Mouse (Mus musculus) NIH3T3 (cell line): ENCODE measurements at regions not wholly inside any gene's neighbourhood (a gene's known extent, or its start where the extent isn't known, plus 50 kb on each side); places are given as distances from the start of the nearest gene placed in this dataset.
"Not testable (repeated sequence)": the region's sequence is repeated elsewhere in the genome, so short reads cannot be mapped to it uniquely, and the experiment has no call there.

Experiments
- DNase-seq: peaks from one replicate; pipeline ENCODE4 v3.0.0-alpha.2; 2012; ENCODE audit warnings: low read depth

DNA sequence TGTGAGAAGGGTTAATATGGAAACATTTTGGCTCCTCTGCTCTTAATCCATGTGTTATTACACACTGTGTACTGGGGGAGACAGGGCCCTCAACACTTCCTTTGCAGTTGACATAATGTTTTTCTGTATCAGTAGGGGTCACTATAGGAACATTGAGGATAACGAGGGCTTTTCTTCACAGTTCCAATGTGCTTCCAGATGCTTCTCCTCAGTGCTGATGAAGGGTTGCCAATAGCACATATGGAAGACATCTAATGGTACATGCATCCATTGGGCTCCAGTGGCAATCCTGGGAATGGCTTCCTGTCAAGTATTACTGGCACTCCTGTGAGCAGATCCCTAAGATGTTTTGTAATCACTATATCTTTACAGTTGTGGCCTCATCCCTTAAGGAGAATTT lies 62.1 kb downstream of the Naa11 start:
- DNase-seq, result peak; percentile 5

DNA sequence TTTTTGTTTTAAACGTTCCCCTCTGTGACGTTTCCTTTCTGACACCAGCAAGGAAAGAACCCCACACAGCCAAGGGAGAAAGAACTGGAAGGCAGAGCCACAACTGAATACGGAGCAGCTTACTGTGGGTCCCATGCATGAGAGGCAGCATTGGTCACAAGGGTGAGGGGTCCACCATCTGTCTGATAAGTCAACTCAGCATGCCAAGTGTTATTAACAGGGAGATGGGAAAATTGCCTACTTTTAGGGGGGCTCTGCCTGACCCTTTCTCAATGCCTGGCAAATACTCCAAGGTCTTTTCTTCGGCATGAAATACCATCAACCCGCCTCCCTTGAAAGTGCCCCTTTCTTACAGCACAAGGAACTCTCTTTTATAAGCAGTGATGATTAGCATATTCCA lies 66.3 kb downstream of the Naa11 start:
- no peak for DNase-seq

- DNase-seq, result no peak
Observed at GRCm38 (mm10) chr5:97323873-97324272, 68.3 kb downstream of the Naa11 start.

DNA sequence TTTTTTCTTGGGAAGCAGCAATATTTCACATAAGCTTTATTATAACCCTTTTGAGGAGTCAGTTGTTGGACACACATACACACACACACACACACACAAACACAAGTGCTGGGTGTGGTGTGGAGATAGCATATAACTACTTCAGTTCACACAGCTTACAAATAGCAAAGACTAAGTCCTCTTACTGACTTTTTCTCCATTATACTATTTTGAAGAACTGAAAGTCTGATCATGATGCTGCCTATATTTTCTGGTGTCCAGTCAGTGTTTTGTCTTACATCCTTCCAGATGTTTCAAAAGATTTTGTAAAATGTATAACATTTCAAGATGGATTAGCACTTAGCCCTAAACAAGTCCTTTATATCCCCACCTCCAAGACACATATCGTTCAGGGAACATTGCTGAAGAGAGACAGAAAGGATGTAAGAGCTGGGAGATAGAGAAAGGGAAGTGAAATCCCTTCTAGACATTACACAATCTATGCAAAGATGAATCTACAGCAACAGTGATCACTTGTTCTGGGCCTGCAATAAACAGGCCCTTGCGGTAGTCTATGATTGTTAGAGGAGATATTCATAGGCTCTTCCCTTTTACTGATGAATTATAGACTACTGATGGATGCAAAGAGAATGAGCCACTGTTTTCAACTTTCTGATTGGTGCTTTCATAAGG lies 72.2 kb downstream of the Naa11 start:
- no peak for DNase-seq

DNA sequence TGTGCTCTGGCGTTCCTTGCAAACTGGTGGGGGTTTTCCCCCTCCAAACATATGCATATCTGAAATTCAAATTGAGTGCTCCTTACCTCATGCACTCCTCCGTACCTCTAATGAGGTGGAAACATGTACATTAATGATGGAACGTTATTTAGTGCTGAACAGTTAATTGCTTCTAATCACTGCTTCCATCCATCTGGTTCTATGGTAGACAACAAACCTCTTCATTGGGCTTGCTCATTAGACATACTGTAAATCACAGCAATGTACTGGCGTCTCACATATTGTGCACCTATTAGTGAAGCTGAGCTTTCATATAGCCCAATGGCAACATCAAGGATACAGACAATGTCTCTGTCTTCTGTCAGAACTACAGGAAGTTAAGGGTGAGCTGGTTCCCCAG lies 85.3 kb downstream of the Naa11 start:
- DNase-seq, result no peak

- no peak for DNase-seq
Observed at GRCm38 (mm10) chr5:97304921-97305320, 87.3 kb downstream of the Naa11 start.

GRCm38 (mm10) chr5:97301621-97302020 lies 90.6 kb downstream of the Naa11 start:
- DNase-seq, result no peak

GRCm38 (mm10) chr5:97300861-97301260 lies 91.3 kb downstream of the Naa11 start:
- DNase-seq, result no peak

DNA sequence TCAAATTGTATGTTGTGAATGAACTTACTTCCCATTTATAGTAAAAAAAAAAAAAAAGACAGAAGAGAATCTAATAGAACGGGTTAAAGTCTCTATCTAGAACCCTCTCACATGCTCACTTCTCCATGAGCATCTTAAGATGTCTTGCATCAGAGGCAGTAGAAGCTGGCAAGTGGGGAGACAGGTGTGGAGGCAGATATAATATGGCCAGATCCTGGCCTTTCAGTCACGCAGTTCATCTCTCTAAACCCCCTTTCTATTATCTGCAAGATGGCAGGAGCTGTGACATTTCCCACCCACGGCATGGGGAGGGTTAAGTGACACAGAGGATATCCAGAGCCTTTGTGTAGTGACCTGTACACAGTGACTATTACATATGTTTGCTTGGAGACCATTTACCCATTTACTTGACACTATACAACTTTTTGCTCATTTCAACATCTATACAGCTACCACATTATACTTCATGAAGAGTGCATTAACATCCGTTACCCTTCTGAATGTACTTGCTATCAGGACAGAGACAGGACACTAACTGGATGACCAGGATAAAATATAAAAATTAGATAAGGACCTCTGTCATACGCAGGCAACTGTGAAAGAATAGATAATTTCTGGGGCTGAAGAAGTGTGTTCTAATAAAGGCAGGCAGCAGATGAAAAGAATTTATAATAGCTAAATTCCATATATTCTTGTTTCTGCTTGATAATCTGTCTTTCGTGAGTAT lies 91.9 kb downstream of the Naa11 start:
- no peak for DNase-seq

DNA sequence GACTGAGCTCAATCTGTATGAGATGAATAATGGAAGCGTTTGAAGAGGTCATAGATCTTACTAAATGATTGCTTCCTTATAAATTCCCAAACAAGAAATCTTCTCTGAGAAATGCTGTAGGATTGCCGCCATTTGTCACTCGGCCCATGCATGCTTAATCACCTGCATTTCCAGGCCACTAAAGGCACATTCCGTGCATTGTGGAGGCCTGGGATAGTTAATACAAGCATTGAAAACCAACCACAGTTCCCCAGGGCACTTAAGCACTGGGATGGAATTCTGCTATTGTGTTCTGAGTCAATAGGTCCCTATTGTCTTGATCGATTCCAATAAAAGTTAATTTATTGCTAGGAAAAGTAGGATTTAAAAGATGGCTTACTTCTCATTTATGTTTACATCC lies 92.5 kb downstream of the Naa11 start:
- DNase-seq, result no peak

DNA sequence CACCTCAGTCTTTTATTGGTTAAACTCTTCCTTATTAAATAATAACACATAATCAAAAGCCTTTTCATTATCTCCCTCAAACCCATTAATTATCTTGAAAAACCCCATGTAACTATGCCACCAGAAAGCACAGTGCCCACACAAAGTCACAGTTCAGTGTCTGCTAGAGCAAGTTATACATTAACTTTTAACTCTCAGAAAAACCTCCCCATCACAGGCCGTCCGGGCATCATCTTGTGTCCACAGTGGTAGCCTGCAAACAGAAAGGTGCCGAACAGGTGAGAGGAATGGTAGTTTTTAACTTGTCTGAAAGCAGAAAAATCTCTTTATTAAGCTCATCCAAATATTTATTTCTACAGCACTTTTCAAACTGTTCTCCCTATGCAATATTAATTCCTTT lies 96.0 kb downstream of the Naa11 start:
- no peak for DNase-seq

- no peak for DNase-seq
Observed at GRCm38 (mm10) chr5:97290166-97290681, 102.0 kb downstream of the Naa11 start.

DNA sequence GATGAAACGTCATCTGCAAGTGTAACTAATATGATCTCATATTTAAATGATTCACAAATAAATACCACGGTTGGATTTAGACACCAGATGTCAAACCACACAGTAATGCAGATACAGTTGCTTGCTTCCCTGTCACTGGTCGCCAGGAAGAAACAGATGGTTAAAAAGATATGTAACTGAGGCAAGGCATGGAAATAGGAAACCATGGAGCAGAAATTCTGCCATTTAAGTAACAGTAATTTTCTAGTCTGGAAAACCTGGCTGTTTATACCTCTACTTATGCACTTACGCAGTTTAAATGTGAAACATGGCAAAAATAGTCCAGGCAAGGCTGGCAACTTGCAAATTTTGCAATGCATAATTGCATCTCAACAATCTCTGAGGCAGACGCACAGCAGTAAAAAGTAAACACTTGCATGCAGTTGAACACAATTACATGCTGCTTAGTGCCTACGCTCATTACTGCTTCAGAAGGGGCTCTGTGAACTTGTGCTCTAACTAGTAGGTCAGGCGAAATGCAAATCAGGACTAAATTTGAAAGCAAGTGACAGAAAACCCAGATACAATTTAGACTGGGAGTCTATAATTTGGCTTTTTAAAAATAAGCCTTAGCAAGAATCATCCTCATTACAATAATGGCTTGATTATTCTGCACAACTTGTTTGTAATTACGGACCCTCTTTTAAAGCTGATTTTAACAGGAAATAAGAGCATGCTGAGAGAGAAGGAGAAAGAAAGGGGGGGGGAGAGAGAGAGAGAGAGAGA lies 102.6 kb downstream of the Naa11 start:
- DNase-seq, result no peak

DNA sequence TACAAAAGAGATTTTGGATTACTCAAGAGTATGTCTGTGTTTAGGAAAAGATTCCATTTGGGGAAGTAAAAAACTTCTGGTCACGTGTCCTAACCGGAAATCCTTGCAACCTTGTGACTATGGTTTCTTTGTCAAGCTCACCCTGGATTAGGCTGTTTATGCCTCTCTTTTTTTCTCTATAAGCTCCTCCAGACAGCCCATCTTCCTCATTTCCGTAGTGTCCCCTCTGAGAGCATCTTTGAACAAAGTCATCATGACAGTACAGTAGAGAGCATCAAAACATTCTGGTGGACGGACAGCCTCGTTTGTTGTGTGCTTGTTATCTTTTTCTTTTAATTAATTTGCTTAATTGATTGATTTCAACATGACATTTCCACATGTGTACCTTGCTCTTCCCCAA lies 112.7 kb downstream of the Naa11 start:
- no peak for DNase-seq

DNA sequence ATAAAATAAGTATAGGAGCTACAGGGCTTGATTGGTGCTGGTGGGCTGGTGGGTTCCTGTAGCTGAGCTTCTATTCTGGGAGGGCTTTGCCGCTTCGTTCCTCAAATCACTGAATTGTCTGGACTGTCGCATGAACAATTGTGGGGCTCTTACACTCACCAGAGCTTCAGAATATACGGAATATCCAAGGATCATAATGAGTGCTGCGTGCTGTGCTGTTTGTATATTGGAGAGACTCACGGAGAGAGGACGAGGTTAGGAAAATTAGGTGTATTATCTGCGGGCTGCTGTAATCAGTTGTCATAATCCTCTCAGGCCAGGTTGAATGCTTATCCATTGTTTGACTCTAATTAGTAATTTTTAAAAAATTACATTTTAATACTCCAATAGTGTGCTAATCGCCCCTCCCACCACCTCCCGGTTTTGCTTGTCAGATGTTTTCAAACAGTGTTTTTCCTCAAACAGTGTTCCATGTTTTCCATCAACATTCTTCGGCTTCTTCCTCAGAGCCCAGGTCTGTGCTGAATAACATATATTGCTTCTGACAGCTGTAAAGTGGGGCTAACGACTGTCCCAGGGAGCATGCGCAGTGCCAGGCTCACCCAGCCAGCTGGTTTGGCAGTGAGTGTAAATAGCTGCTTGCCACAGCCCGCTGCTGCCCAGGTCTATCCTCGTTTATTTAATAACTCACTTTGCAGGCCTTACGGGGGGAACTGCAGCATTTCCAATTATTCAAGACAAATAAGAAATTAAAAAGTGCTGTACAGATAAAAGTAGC lies 114.2 kb downstream of the Naa11 start:
- DNase-seq, result no peak

- DNase-seq, result no peak
Observed at GRCm38 (mm10) chr5:97276724-97277123, 115.5 kb downstream of the Naa11 start.

DNA sequence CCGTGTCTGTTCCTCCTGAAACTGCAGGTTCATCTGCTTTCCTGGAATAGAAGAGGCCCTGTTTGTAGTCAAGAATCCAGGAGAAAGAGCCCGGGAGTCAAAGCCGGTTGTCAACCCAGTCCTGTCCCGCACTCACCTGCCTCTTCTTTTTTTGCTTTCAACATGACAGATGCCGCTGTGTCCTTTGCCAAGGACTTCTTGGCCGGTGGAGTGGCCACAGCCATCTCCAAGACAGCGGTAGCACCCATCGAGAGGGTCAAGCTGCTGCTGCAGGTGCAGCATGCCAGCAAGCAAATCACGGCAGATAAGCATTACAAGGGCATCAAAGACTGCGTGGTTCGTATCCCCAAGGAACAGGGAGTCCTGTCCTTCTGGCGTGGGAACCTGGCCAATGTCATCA lies 127.5 kb downstream of the Naa11 start:
- DNase-seq, result not testable (repeated sequence)

DNA sequence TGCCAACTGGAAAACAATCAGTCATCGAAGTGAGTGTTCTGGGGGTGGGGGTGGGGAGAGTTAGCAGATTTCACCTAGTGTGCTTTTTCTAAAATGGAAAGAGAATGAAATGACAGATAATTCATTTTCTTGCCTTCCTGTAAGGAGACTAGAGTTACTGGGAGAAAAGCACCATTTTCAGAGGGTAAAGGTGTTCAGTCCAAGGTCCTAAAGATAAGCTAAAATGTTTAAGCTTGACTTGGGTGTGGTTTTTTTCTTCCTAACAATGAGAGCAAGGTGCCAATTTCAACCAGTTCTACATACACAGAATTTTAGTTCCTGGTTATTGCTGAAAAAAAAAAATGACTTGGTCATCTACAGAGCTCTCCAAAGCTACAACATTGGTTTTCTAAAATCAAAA lies 135.1 kb downstream of the Naa11 start:
- DNase-seq, result no peak

GRCm38 (mm10) chr5:97256445-97257060 lies 135.6 kb downstream of the Naa11 start:
- no peak for DNase-seq

DNA sequence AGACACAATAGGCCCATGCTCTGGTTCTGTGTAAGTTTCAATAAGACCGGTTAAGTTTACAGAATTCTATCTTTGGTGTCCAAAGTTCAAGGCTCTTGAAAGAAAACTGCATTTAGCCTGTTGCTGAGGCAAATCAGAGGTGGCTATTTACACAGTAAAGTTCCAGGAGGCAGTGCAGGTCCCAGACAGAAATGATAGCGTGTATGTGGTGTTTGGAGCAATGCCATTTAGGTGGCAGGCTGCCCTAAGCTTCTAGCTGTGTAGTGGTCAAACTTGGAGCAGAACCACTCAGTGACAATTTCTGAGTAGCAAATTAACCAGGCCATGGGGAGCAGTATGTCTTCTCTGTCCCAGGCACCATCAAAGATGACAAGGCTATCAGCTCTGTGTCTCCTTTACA lies 125.5 kb upstream of the Paqr3 start:
- DNase-seq, result no peak

- no peak for DNase-seq
Observed at GRCm38 (mm10) chr5:97226425-97226824, 115.0 kb upstream of the Paqr3 start.
